Mouse (Mus musculus) myocyte (in vitro differentiated cells): ENCODE data around the gene Nhsl2. TPM values are rescaled to one million over a fixed set of nuclear protein-coding genes. Genes with fewer than 3 reads are reported as not detected.

Experiments
- H3K27me3 ChIP-seq: one replicate; pipeline ENCODE4 v1.6.1; 2011; ENCODE audit not compliant: control insufficient read depth, insufficient read depth, insufficient read length
- H3K36me3 ChIP-seq: one replicate; pipeline ENCODE4 v1.6.1; 2011; ENCODE audit not compliant: control insufficient read depth, insufficient read depth
- H3K4me2 ChIP-seq: one replicate; pipeline ENCODE4 v1.6.1; 2011; ENCODE audit warnings: low read depth, control low read depth
- H3K4me3 ChIP-seq: one replicate; pipeline ENCODE4 v1.5.1; 2011; ENCODE audit warnings: mild to moderate bottlenecking, control low read depth, moderate library complexity
- H3K79me2 ChIP-seq: one replicate; pipeline ENCODE4 v1.6.1; 2011; ENCODE audit not compliant: control insufficient read depth, insufficient read depth
- H3ac ChIP-seq: one replicate; pipeline ENCODE4 v1.6.1; 2011; ENCODE audit not compliant: control insufficient read depth, insufficient read length
- CEBPB ChIP-seq: IDR thresholded peaks from 2 replicates; pipeline ENCODE4 v1.6.1; 2011; ENCODE audit warnings: mild to moderate bottlenecking, moderate library complexity; ENCODE audit not compliant: poor library complexity, insufficient read depth, severe bottlenecking
- E2F4 ChIP-seq: IDR thresholded peaks from one replicate; pipeline ENCODE4 v1.6.1; 2011; ENCODE audit warnings: mild to moderate bottlenecking, control low read depth, moderate library complexity; ENCODE audit not compliant: insufficient read depth
- MAX ChIP-seq: IDR thresholded peaks from one replicate; pipeline ENCODE4 v1.6.1; 2011; ENCODE audit warnings: low read depth, mild to moderate bottlenecking, control low read depth
- MYOD1 ChIP-seq, 3 experiments: IDR thresholded peaks; one replicate each; pipeline ENCODE4 v1.6.1; 2011; ENCODE audit warnings: control low read depth in 2 of 3, low read depth in 2 of 3, mild to moderate bottlenecking in 2 of 3, moderate library complexity in 1 of 3; ENCODE audit not compliant: insufficient read length in 2 of 3, control insufficient read depth in 1 of 3
- MYOG ChIP-seq, 3 experiments: IDR thresholded peaks; one replicate each; pipeline ENCODE4 v1.6.1; 2011; ENCODE audit warnings: control low read depth in 2 of 3, low read depth in 2 of 3, mild to moderate bottlenecking in 2 of 3; ENCODE audit not compliant: insufficient read length in 2 of 3, control insufficient read depth in 1 of 3, insufficient read depth in 1 of 3
- POLR2A ChIP-seq: IDR thresholded peaks from one replicate; pipeline ENCODE4 v1.6.1; 2011; ENCODE audit warnings: low read depth, mild to moderate bottlenecking, control low read depth, moderate library complexity; ENCODE audit not compliant: insufficient read length
- POLR2AphosphoS2 ChIP-seq: IDR thresholded peaks from one replicate; pipeline ENCODE4 v1.6.1; 2011; ENCODE audit warnings: low read depth, control low read depth; ENCODE audit not compliant: insufficient read length
- REST ChIP-seq: IDR thresholded peaks from one replicate; pipeline ENCODE4 v1.6.1; 2011; ENCODE audit warnings: mild to moderate bottlenecking, control low read depth, moderate library complexity; ENCODE audit not compliant: insufficient read depth, insufficient read length
- SRF ChIP-seq: IDR thresholded peaks from one replicate; pipeline ENCODE4 v1.6.1; 2011; ENCODE audit warnings: low read depth; ENCODE audit not compliant: control insufficient read depth, insufficient read length
- TCF12 ChIP-seq: IDR thresholded peaks from one replicate; pipeline ENCODE4 v1.6.1; 2011; ENCODE audit warnings: mild to moderate bottlenecking, control low read depth; ENCODE audit not compliant: poor library complexity, insufficient read depth, severe bottlenecking
- TCF3 ChIP-seq: IDR thresholded peaks from one replicate; pipeline ENCODE4 v1.6.1; 2011; ENCODE audit warnings: low read depth, control low read depth; ENCODE audit not compliant: insufficient read length
- USF1 ChIP-seq: IDR thresholded peaks from one replicate; pipeline ENCODE4 v1.6.1; 2011; ENCODE audit warnings: low read depth, mild to moderate bottlenecking, control low read depth, moderate library complexity
- polyA plus RNA-seq: library from polyadenylated mRNA; unstranded; fragments of >200 nt; fragmentation: generic; extraction: Trizol; gene quantifications from one replicate; pipeline ENCODE4 v1.2.1, GENCODE M21; 2012; ENCODE audit warnings: missing spikeins

Gene Nhsl2
- polyA plus RNA-seq, 1 experiment = 0.25 TPM

DNA sequence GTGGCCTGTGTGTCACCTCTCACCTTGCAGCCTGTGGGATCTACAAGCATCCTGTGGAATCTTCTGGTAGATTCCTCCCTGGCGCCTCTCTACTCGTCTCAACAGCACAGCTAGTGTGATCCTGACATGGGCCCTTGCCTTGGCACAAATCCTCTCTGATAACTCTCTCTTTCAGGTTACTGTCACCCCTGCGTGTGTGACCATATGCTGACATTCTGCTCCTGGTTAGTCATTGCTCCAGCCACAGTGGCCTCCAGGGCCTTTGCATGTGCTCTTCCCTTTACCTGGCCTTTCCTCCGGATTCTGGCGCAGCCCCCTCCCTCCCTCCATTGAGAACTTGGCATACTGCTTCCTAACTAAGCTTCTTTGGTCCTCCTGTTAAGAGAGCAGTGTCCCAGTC, 84.2 kb downstream of the Nhsl2 start:
- H3K36me3 ChIP-seq = no peaks in the 10 kb centered on the region
- no peaks in the 10 kb centered on the region for H3K79me2 ChIP-seq
- H3K4me3 ChIP-seq = no peak overlapping the region
- H3ac ChIP-seq = no peak overlapping the region
- no peaks in the 10 kb centered on the region for H3K27me3 ChIP-seq
- H3K4me2 ChIP-seq = no peak overlapping the region
- TF ChIP-seq REST (no peak), E2F4 (no peak), CEBPB (no peak), MYOD1 (IDR thresholded peaks at IDR 0.05; ENCODE audit: control insufficient read depth in 1 of 3, insufficient read length in 2 of 3, low read depth in 2 of 3) (no peak), POLR2AphosphoS2 (no peak), MYOG (IDR thresholded peaks at IDR 0.05; ENCODE audit: control insufficient read depth in 1 of 3, insufficient read depth in 1 of 3, insufficient read length in 2 of 3, low read depth in 2 of 3) (no peak), USF1 (no peak), TCF3 (no peak), SRF (no peak), TCF12 (no peak)

GRCm38 (mm10) chrX:101935291-101935840, 86.2 kb downstream of the Nhsl2 start:
- TF ChIP-seq TCF12 = no peak
- TF ChIP-seq USF1 = no peak
- no peak for TF ChIP-seq E2F4
- TF ChIP-seq REST = no peak
- no peak for TF ChIP-seq POLR2A

DNA sequence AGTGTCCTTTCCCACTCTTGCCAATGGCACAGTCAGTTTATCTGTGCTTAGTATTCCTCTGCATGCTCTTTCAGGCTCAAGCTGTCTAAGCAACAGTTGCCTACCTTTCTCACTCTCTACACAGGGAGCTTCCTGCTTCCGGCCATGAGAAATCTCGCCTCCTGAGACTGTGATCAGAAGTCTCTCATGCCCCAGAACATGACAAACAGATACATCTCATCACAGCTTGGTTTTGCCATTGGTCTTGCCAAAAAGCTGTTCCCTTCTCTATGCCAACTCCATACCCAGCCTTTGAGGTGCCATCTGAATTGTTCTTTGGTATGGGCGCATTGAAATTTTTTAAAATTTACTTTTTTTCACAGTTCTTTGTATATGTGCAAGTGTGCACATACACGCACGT, 90.3 kb downstream of the Nhsl2 start:
- H3K4me3 ChIP-seq = no peak overlapping the region
- no peaks in the 10 kb centered on the region for H3K79me2 ChIP-seq
- H3ac ChIP-seq = no peak overlapping the region
- no peaks in the 10 kb centered on the region for H3K36me3 ChIP-seq
- H3K27me3 ChIP-seq = no peaks in the 10 kb centered on the region
- H3K4me2 ChIP-seq = no peak overlapping the region
- TF ChIP-seq REST = no peak
- no peak for TF ChIP-seq MYOG (IDR thresholded peaks at IDR 0.05; ENCODE audit: control insufficient read depth in 1 of 3, insufficient read depth in 1 of 3, insufficient read length in 2 of 3, low read depth in 2 of 3)
- TF ChIP-seq E2F4 = no peak

More at GRCm38 (mm10) chrX:101935291-101935840, 86.2 kb downstream of the Nhsl2 start:
- H3K79me2 ChIP-seq = no peaks in the 10 kb centered on the region
- no peaks in the 10 kb centered on the region for H3K36me3 ChIP-seq
- H3ac ChIP-seq = no peak overlapping the region
- no peak overlapping the region for H3K4me3 ChIP-seq
- H3K4me2 ChIP-seq = no peak overlapping the region
- H3K27me3 ChIP-seq = no peaks in the 10 kb centered on the region

- no peaks in the 10 kb centered on the region for H3K36me3 ChIP-seq
- H3K79me2 ChIP-seq = no peaks in the 10 kb centered on the region
- H3K4me3 ChIP-seq = no peak overlapping the region
- no peak overlapping the region for H3K4me2 ChIP-seq
- H3ac ChIP-seq = no peak overlapping the region
- H3K27me3 ChIP-seq = no peaks in the 10 kb centered on the region
- TF ChIP-seq E2F4 (no peak), MYOG (IDR thresholded peaks at IDR 0.05; ENCODE audit: control insufficient read depth in 1 of 3, insufficient read depth in 1 of 3, insufficient read length in 2 of 3, low read depth in 2 of 3) (no peak), TCF12 (no peak), MAX (no peak), MYOD1 (IDR thresholded peaks at IDR 0.05; ENCODE audit: control insufficient read depth in 1 of 3, insufficient read length in 2 of 3, low read depth in 2 of 3) (no peak), SRF (no peak), CEBPB (no peak), REST (no peak), USF1 (no peak), TCF3 (no peak), POLR2A (no peak), POLR2AphosphoS2 (no peak)
These were observed 93.3 kb downstream of the Nhsl2 start for GRCm38 (mm10) chrX:101942461-101942896.

- H3K36me3 ChIP-seq = no peaks in the 10 kb centered on the region
- no peak overlapping the region for H3K4me2 ChIP-seq
- no peak overlapping the region for H3K4me3 ChIP-seq
- H3ac ChIP-seq = no peak overlapping the region
- no peaks in the 10 kb centered on the region for H3K27me3 ChIP-seq
- TF ChIP-seq POLR2A = no peak
- no peak for TF ChIP-seq E2F4
- no peak for TF ChIP-seq REST
- TF ChIP-seq CEBPB = no peak
- TF ChIP-seq MYOG (IDR thresholded peaks at IDR 0.05; ENCODE audit: control insufficient read depth in 1 of 3, insufficient read depth in 1 of 3, insufficient read length in 2 of 3, low read depth in 2 of 3) = no peak
- H3K79me2 ChIP-seq = no peaks in the 10 kb centered on the region
These were observed 94.6 kb downstream of the Nhsl2 start for GRCm38 (mm10) chrX:101943743-101944142.
